Mouse (Mus musculus) stomach, postnatal 0 days (tissue): ENCODE measurements at regions not wholly inside any gene's neighbourhood (a gene's known extent, or its start where the extent isn't known, plus 50 kb on each side); places are given as distances from the start of the nearest gene placed in this dataset.

ENCODE experiments used
- ATAC-seq: fragments of 200-750 bp; cut with Nextera tagmentation; 2 replicates; pipeline ENCODE4 v1.8.0; 2017; ENCODE audit not compliant: low FRiP score, low TSS enrichment
- DNase-seq: peaks from one replicate; pipeline ENCODE4 v3.0.0-alpha.2; 2016; ENCODE audit warnings: low spot score
- H3K27ac ChIP-seq: fragments of 300-500 bp; sonication (generic); replicated peaks from 2 replicates; pipeline ENCODE4 v1.5.1; 2014; ENCODE audit warnings: mild to moderate bottlenecking, control low read depth
- H3K27me3 ChIP-seq: fragments of 300-500 bp; sonication (generic); 2 replicates; pipeline ENCODE4 v1.6.1; 2014; ENCODE audit warnings: low read length; ENCODE audit not compliant: control insufficient read depth, insufficient read depth
- H3K36me3 ChIP-seq: fragments of 300-500 bp; sonication (generic); 2 replicates; pipeline ENCODE4 v1.6.1; 2014; ENCODE audit warnings: low read length, mixed read lengths; ENCODE audit not compliant: control insufficient read depth, insufficient read depth
- H3K4me1 ChIP-seq: fragments of 300-500 bp; sonication (generic); replicated peaks from 2 replicates; pipeline ENCODE4 v1.6.1; 2014; ENCODE audit warnings: antibody characterized with exemption; ENCODE audit not compliant: control insufficient read depth, insufficient read depth
- H3K4me2 ChIP-seq: fragments of 300-500 bp; sonication (generic); replicated peaks from 2 replicates; pipeline ENCODE4 v1.6.1; 2014; ENCODE audit warnings: low read depth, mild to moderate bottlenecking, control low read depth, moderate library complexity
- H3K4me3 ChIP-seq: fragments of 300-500 bp; sonication (generic); 2 replicates; pipeline ENCODE4 v1.5.1; 2014; ENCODE audit warnings: low read depth, low read length, control low read depth
- H3K9ac ChIP-seq: fragments of 300-500 bp; sonication (generic); 2 replicates; pipeline ENCODE4 v1.6.1; 2014; ENCODE audit warnings: mild to moderate bottlenecking, low read length, control low read depth, mixed read lengths
- H3K9me3 ChIP-seq: fragments of 300-500 bp; sonication (generic); 2 replicates; pipeline ENCODE4 v1.6.1; 2016; ENCODE audit warnings: low read length; ENCODE audit not compliant: control insufficient read depth
- CTCF ChIP-seq: IDR thresholded peaks from 2 replicates; pipeline ENCODE4 v1.5.1; 2016; ENCODE audit warnings: antibody characterized with exemption, low read depth, mild to moderate bottlenecking, moderate library complexity
- EP300 ChIP-seq: optimal IDR thresholded peaks from 2 replicates; pipeline ENCODE3; 2016; ENCODE audit warnings: antibody characterized with exemption
- WGBS: fragments of 180-500 bp; shearing (Covaris S2); extraction: QIAGEN DNeasy Blood & Tissue Kit; methylation state at CpG from one replicate; pipeline ENCODE4 v1.1.7; 2014; 5-methylcytosine and 5-hydroxymethylcytosine counted together

- Histone ChIP-seq H3K4me2 (no peak overlapping the region), H3K27ac (no peak overlapping the region), H3K9ac (no peak overlapping the region), H3K4me1 (no peaks in the 10 kb centered on the region), H3K36me3 (no peaks in the 10 kb centered on the region), H3K4me3 (no peak overlapping the region), H3K27me3 (no peaks in the 10 kb centered on the region), H3K9me3 (no peaks in the 10 kb centered on the region)
- no peak for TF ChIP-seq CTCF
- TF ChIP-seq EP300, result no peak
- ATAC-seq, result no peak
- WGBS, result 59% methylated on average over 4 of the region's 4 CpGs
- no peak for DNase-seq
Observed at GRCm38 (mm10) chr15:42047088-42047976, 1913.2 kb downstream of the 9330182O14Rik start.

- Histone ChIP-seq H3K9me3 (no peaks in the 10 kb centered on the region), H3K27me3 (no peaks in the 10 kb centered on the region), H3K4me3 (no peak overlapping the region), H3K9ac (no peak overlapping the region), H3K27ac (no peak overlapping the region), H3K36me3 (no peaks in the 10 kb centered on the region), H3K4me2 (no peak overlapping the region), H3K4me1 (no peaks in the 10 kb centered on the region)
- WGBS, result 48% methylated on average over 3 of the region's 3 CpGs
- TF ChIP-seq EP300, result no peak
- TF ChIP-seq CTCF, result no peak
- ATAC-seq (no peak), DNase-seq (no peak)
Observed at GRCm38 (mm10) chr15:42056772-42057171, 1922.6 kb downstream of the 9330182O14Rik start.

- H3K4me3 ChIP-seq, result no peak overlapping the region
- H3K36me3 ChIP-seq, result no peaks in the 10 kb centered on the region
- H3K9ac ChIP-seq, result no peak overlapping the region
- TF ChIP-seq EP300 (no peak), CTCF (no peak)
- H3K9me3 ChIP-seq, result no peaks in the 10 kb centered on the region
- H3K4me1 ChIP-seq, result no peaks in the 10 kb centered on the region
- DNase-seq (no peak), ATAC-seq (no peak)
- H3K4me2 ChIP-seq, result no peak overlapping the region
- H3K27me3 ChIP-seq, result no peaks in the 10 kb centered on the region
- no peak overlapping the region for H3K27ac ChIP-seq
- 75% methylated on average over 5 of the region's 5 CpGs for WGBS
Observed at GRCm38 (mm10) chr15:42068207-42068831, 1934.2 kb downstream of the 9330182O14Rik start.

GRCm38 (mm10) chr15:42069072-42069471 lies 1934.9 kb downstream of the 9330182O14Rik start:
- Histone ChIP-seq H3K27me3 (no peaks in the 10 kb centered on the region), H3K4me2 (no peak overlapping the region), H3K4me3 (no peak overlapping the region), H3K36me3 (no peaks in the 10 kb centered on the region), H3K27ac (no peak overlapping the region), H3K4me1 (no peaks in the 10 kb centered on the region), H3K9ac (no peak overlapping the region), H3K9me3 (no peaks in the 10 kb centered on the region)
- ATAC-seq (no peak), DNase-seq (no peak)
- WGBS, result 89% methylated on average over 3 of the region's 3 CpGs
- TF ChIP-seq EP300 (no peak), CTCF (no peak)

- TF ChIP-seq EP300 (no peak), CTCF (no peak)
Observed at GRCm38 (mm10) chr15:42073486-42073885, 1939.3 kb downstream of the 9330182O14Rik start.

GRCm38 (mm10) chr15:42082436-42082835 lies 1948.3 kb downstream of the 9330182O14Rik start:
- WGBS, result 72% methylated on average over 2 of the region's 2 CpGs

More at GRCm38 (mm10) chr15:42073486-42073885, 1939.3 kb downstream of the 9330182O14Rik start:
- H3K4me1 ChIP-seq, result no peaks in the 10 kb centered on the region
- no peak overlapping the region for H3K27ac ChIP-seq
- no peak overlapping the region for H3K9ac ChIP-seq
- no peaks in the 10 kb centered on the region for H3K27me3 ChIP-seq
- no peaks in the 10 kb centered on the region for H3K36me3 ChIP-seq
- H3K9me3 ChIP-seq, result no peaks in the 10 kb centered on the region
- H3K4me2 ChIP-seq, result no peak overlapping the region
- DNase-seq (no peak), ATAC-seq (no peak)
- no peak overlapping the region for H3K4me3 ChIP-seq

More at GRCm38 (mm10) chr15:42082436-42082835, 1948.3 kb downstream of the 9330182O14Rik start:
- no peaks in the 10 kb centered on the region for H3K9me3 ChIP-seq
- H3K4me3 ChIP-seq, result no peak overlapping the region
- no peaks in the 10 kb centered on the region for H3K27me3 ChIP-seq
- H3K27ac ChIP-seq, result no peak overlapping the region
- no peak overlapping the region for H3K9ac ChIP-seq
- no peaks in the 10 kb centered on the region for H3K4me1 ChIP-seq
- no peak overlapping the region for H3K4me2 ChIP-seq
- no peak for ATAC-seq
- H3K36me3 ChIP-seq, result no peaks in the 10 kb centered on the region
- DNase-seq, result no peak
- TF ChIP-seq CTCF (no peak), EP300 (no peak)
